Mouse (Mus musculus): Measurements from ENCODE around the gene Npas4. TPM values are rescaled to one million over a fixed set of nuclear protein-coding genes. Genes with fewer than 3 reads are reported as not detected.

Gene Npas4
- polyA plus RNA-seq, 1 experiment from 2014 or later: not detected

DNA sequence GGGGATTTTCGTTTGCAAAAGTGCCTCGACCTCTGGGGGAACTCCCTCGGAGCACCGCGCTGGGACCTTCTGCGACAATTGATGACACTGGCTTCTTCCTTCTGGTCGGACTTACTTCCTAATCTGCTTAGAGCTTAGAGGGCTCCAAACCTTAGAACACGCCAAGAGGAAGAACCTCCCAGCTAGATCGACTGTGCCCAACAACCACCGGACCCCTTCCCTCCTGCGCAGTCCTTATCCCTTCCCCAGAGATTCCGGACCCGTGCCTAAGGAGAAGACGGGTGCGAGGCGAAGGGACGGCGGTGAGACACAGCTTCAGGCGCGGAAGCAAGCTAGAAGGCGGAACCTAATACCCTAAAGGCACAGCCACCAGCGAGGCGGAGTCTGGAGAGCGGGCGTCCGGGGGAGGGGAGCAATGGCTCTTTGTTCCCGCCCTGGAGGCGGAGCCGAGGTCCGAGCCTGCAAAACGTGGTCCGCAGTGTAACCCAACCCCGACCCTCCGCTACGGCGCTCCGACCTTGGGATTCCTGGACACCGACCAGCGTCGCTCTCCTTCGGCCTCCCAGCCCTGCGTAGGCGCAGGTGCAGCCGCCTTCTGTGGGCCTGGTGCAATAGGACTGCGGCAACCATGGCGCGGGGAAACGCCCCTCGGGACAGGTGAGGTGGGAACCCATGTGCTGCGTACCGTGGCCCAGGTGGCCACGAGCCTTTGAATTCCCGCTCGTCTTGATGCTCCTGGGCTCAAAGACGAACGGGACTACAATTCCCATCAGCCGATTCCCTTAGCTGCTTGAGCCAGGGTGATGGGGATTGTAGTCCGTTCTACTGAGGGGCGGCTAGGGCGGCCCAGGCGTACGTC, 33.7 kb upstream of the Npas4 start, which contains the start of gene Slc29a2:
TSS of gene Slc29a2 (plus strand) at position 240 of the 859 bp plus-strand sequence.
- Histone ChIP-seq H3K27ac (ENCODE audit: low read depth, low read length) (peak within 1 kb of the TSS; percentile 73), H3K9ac (ENCODE audit: low read length) (peak within 1 kb of the TSS; percentile 82), H3K4me1 (replicated peaks; ENCODE audit: control insufficient read depth, insufficient read depth, low read length) (0 out of 2 replicates have a peak, but pooled peaks cover 2% of the 10 kb centered on the region), H3K9me3 (ENCODE audit: control insufficient read depth, low read length) (no peaks in the 10 kb centered on the region), H3K4me3 (ENCODE audit: low read depth, low read length) (peak within 1 kb of the TSS; percentile 49), H3K36me3 (ENCODE audit: control insufficient read depth, insufficient read depth, low read length) (no peaks in the 10 kb centered on the region; the same call in 1 of the 2 replicates), H3K27me3 (ENCODE audit: control insufficient read depth, insufficient read depth, low read length) (no peaks in the 10 kb centered on the region), H3K4me2 (ENCODE audit: low read depth, low read length, severe bottlenecking) (peak within 1 kb of the TSS; percentile 84)
- ATAC-seq (replicated peaks; ENCODE audit: low FRiP score): peak; percentile 96
- WGBS: under 1% methylated on average over 61 of the region's 62 CpGs
- peak; percentile 96 for DNase-seq (ENCODE audit: low spot score)

GRCm38 (mm10) chr19:5021416-5021815, 31.3 kb upstream of the Npas4 start:
- ATAC-seq (replicated peaks; ENCODE audit: low FRiP score) (no peak), DNase-seq (ENCODE audit: low spot score) (no peak)
- H3K36me3 ChIP-seq (ENCODE audit: control insufficient read depth, insufficient read depth, low read length): no peaks in the 10 kb centered on the region
- H3K27me3 ChIP-seq (ENCODE audit: control insufficient read depth, insufficient read depth, low read length): no peaks in the 10 kb centered on the region
- 91% methylated on average over 2 of the region's 2 CpGs for WGBS
- no peak overlapping the region for H3K9ac ChIP-seq (ENCODE audit: low read length)
- H3K27ac ChIP-seq (ENCODE audit: low read depth, low read length): no peak overlapping the region
- 0 out of 2 replicates have a peak, but pooled peaks cover 2% of the 10 kb centered on the region for H3K4me1 ChIP-seq (replicated peaks; ENCODE audit: control insufficient read depth, insufficient read depth, low read length)
- H3K4me2 ChIP-seq (ENCODE audit: low read depth, low read length, severe bottlenecking): no peak overlapping the region
- no peak overlapping the region for H3K4me3 ChIP-seq (ENCODE audit: low read depth, low read length)
- no peaks in the 10 kb centered on the region for H3K9me3 ChIP-seq (ENCODE audit: control insufficient read depth, low read length)

DNA sequence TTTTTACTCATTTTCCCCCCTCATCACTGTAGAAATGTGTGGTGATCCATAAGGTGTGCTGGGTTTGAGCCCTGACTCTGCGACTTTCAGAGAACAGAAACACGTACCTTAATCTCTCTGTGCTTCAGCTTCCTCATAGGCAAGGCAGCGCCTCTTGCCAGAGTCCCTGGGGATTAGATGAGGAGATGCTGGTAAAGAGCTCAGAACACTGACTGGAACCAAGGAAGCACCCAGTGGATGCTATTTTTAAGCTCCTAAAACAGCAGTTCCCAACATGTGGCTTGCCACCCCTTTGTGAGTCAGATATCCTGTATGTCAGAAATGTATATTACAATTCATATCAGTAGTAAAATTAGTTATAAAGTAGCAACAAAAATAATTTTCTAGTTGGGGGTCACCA, 28.1 kb upstream of the Npas4 start:
- no peak for DNase-seq (ENCODE audit: low spot score)
- H3K4me1 ChIP-seq (replicated peaks; ENCODE audit: control insufficient read depth, insufficient read depth, low read length): no peaks in the 10 kb centered on the region
- no peak overlapping the region for H3K9ac ChIP-seq (ENCODE audit: low read length)
- no peaks in the 10 kb centered on the region for H3K27me3 ChIP-seq (ENCODE audit: control insufficient read depth, insufficient read depth, low read length)
- no peaks in the 10 kb centered on the region for H3K9me3 ChIP-seq (ENCODE audit: control insufficient read depth, low read length)
- no peak overlapping the region for H3K4me2 ChIP-seq (ENCODE audit: low read depth, low read length, severe bottlenecking)
- H3K36me3 ChIP-seq (ENCODE audit: control insufficient read depth, insufficient read depth, low read length): no peaks in the 10 kb centered on the region
- no peak overlapping the region for H3K27ac ChIP-seq (ENCODE audit: low read depth, low read length)
- WGBS: 82% methylated on average over 3 of the region's 3 CpGs
- ATAC-seq (replicated peaks; ENCODE audit: low FRiP score): no peak
- H3K4me3 ChIP-seq (ENCODE audit: low read depth, low read length): no peak overlapping the region

GRCm38 (mm10) chr19:5017611-5018010, 27.5 kb upstream of the Npas4 start:
- no peak overlapping the region for H3K27ac ChIP-seq (ENCODE audit: low read depth, low read length)
- no peaks in the 10 kb centered on the region for H3K4me1 ChIP-seq (replicated peaks; ENCODE audit: control insufficient read depth, insufficient read depth, low read length)
- DNase-seq (ENCODE audit: low spot score) (no peak), ATAC-seq (replicated peaks; ENCODE audit: low FRiP score) (no peak)
- H3K9ac ChIP-seq (ENCODE audit: low read length): no peak overlapping the region
- no peak overlapping the region for H3K4me3 ChIP-seq (ENCODE audit: low read depth, low read length)
- WGBS: 83% methylated on average over 4 of the region's 4 CpGs
- H3K9me3 ChIP-seq (ENCODE audit: control insufficient read depth, low read length): no peaks in the 10 kb centered on the region
- no peaks in the 10 kb centered on the region for H3K36me3 ChIP-seq (ENCODE audit: control insufficient read depth, insufficient read depth, low read length)
- no peaks in the 10 kb centered on the region for H3K27me3 ChIP-seq (ENCODE audit: control insufficient read depth, insufficient read depth, low read length)
- no peak overlapping the region for H3K4me2 ChIP-seq (ENCODE audit: low read depth, low read length, severe bottlenecking)

DNA sequence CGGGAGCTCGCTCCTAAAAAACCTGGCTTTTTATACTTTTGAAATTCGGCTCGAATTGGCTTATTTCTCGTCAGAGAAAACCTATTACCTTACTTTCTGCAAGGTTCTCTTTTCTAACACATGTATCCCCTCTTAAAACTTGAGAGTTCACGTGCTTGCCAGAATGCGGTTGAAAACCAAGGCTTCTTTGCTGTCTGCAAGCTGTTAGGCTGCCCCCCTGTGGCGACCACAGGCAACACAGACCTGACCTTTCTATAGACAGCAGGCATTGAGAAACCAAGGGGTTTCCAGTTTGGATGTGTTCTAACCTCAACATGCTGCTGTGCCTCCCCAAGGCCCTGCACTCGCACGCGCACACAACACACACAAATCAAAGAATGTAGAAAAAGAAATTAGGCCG, 26.7 kb upstream of the Npas4 start:
- DNase-seq (ENCODE audit: low spot score) (peak; percentile 86), ATAC-seq (replicated peaks; ENCODE audit: low FRiP score) (no peak)
- no peak overlapping the region for H3K4me2 ChIP-seq (ENCODE audit: low read depth, low read length, severe bottlenecking)
- H3K4me3 ChIP-seq (ENCODE audit: low read depth, low read length): no peak overlapping the region
- no peaks in the 10 kb centered on the region for H3K27me3 ChIP-seq (ENCODE audit: control insufficient read depth, insufficient read depth, low read length)
- 24% methylated on average over 12 of the region's 12 CpGs for WGBS
- H3K36me3 ChIP-seq (ENCODE audit: control insufficient read depth, insufficient read depth, low read length): no peaks in the 10 kb centered on the region
- no peak overlapping the region for H3K9ac ChIP-seq (ENCODE audit: low read length)
- H3K4me1 ChIP-seq (replicated peaks; ENCODE audit: control insufficient read depth, insufficient read depth, low read length): no peaks in the 10 kb centered on the region
- H3K9me3 ChIP-seq (ENCODE audit: control insufficient read depth, low read length): no peaks in the 10 kb centered on the region
- H3K27ac ChIP-seq (ENCODE audit: low read depth, low read length): no peak overlapping the region

GRCm38 (mm10) chr19:5016221-5016742, 26.2 kb upstream of the Npas4 start:
- Histone ChIP-seq H3K4me2 (ENCODE audit: low read depth, low read length, severe bottlenecking) (no peak overlapping the region), H3K4me1 (replicated peaks; ENCODE audit: control insufficient read depth, insufficient read depth, low read length) (no peaks in the 10 kb centered on the region), H3K27ac (ENCODE audit: low read depth, low read length) (no peak overlapping the region), H3K27me3 (ENCODE audit: control insufficient read depth, insufficient read depth, low read length) (no peaks in the 10 kb centered on the region), H3K9ac (ENCODE audit: low read length) (no peak overlapping the region), H3K4me3 (ENCODE audit: low read depth, low read length) (no peak overlapping the region), H3K36me3 (ENCODE audit: control insufficient read depth, insufficient read depth, low read length) (no peaks in the 10 kb centered on the region), H3K9me3 (ENCODE audit: control insufficient read depth, low read length) (no peaks in the 10 kb centered on the region)
- 46% methylated on average over 10 of the region's 10 CpGs for WGBS
- no peak for DNase-seq (ENCODE audit: low spot score)
- ATAC-seq (replicated peaks; ENCODE audit: low FRiP score): no peak

GRCm38 (mm10) chr19:5014961-5015398, 24.9 kb upstream of the Npas4 start:
- peak; percentile 64 for DNase-seq (ENCODE audit: low spot score)
- H3K36me3 ChIP-seq (ENCODE audit: control insufficient read depth, insufficient read depth, low read length): no peaks in the 10 kb centered on the region
- no peak for ATAC-seq (replicated peaks; ENCODE audit: low FRiP score)
- no peak overlapping the region for H3K27ac ChIP-seq (ENCODE audit: low read depth, low read length)
- no peak overlapping the region for H3K9ac ChIP-seq (ENCODE audit: low read length)
- no peak overlapping the region for H3K4me3 ChIP-seq (ENCODE audit: low read depth, low read length)
- no peaks in the 10 kb centered on the region for H3K9me3 ChIP-seq (ENCODE audit: control insufficient read depth, low read length)
- 19% methylated on average over 8 of the region's 8 CpGs for WGBS
- H3K4me2 ChIP-seq (ENCODE audit: low read depth, low read length, severe bottlenecking): no peak overlapping the region
- H3K27me3 ChIP-seq (ENCODE audit: control insufficient read depth, insufficient read depth, low read length): no peaks in the 10 kb centered on the region
- no peaks in the 10 kb centered on the region for H3K4me1 ChIP-seq (replicated peaks; ENCODE audit: control insufficient read depth, insufficient read depth, low read length)

DNA sequence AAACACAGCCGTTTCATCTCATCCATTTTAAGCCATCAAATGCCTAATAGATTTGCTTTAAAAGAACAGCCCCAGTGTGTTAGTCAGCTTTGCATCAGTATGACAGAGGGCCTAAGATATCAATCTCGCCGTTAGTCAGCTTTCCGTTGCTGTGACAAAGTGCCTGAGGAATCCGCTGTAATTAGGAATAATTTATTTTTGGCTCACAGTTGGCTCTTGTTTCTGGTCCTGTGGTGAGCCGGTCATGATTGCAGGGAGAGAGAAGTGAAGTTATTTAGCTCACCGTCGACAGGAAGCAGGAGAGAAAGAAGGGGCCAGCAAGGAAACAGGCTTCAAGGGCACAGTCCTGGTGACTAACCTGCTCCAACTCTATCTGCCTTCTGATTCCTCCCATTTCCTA, 23.0 kb upstream of the Npas4 start:
- no peaks in the 10 kb centered on the region for H3K36me3 ChIP-seq (ENCODE audit: control insufficient read depth, insufficient read depth, low read length)
- ATAC-seq (replicated peaks; ENCODE audit: low FRiP score) (no peak), DNase-seq (ENCODE audit: low spot score) (no peak)
- H3K4me1 ChIP-seq (replicated peaks; ENCODE audit: control insufficient read depth, insufficient read depth, low read length): no peaks in the 10 kb centered on the region
- 78% methylated on average over 8 of the region's 8 CpGs for WGBS
- no peak overlapping the region for H3K9ac ChIP-seq (ENCODE audit: low read length)
- no peak overlapping the region for H3K4me2 ChIP-seq (ENCODE audit: low read depth, low read length, severe bottlenecking)
- H3K27me3 ChIP-seq (ENCODE audit: control insufficient read depth, insufficient read depth, low read length): no peaks in the 10 kb centered on the region
- no peak overlapping the region for H3K27ac ChIP-seq (ENCODE audit: low read depth, low read length)
- H3K4me3 ChIP-seq (ENCODE audit: low read depth, low read length): no peak overlapping the region
- H3K9me3 ChIP-seq (ENCODE audit: control insufficient read depth, low read length): no peaks in the 10 kb centered on the region

Data from forebrain, embryonic 11.5 days (tissue).